Mouse (Mus musculus): ENCODE results near the gene Tmc8.

DNA sequence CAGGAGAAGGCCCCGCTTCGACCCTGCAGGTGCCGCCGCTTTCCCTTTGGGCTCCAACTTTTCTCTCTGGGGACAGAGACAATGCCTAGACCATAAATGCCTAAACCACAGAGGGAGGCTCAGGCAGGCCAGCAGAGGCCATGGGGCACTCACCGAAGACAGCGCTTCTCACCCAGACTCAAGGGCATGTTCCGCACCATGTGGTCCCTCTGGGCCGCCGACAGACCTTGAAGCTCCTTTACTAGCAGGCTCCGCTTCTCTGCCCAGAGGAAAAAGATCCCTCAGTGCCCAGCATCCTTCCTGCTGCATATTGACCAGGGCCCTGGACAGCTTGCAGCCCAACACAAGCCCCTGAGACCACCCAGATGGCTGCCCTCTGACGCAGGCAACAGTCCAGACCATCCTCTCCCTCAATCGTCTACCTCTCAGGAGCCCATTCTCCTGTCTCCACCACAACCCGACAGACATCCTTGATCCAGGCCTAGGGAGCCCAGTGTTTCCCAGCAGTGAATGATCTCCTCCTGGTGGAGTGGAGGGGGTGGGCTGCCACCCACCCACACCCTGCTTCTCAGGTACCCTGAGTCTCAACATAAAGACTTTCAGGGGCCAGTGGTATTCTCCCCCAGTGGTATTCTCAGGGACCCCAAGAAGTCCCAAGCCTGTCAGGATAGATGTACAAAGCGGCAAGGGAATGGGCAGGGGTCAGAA, 5.6 kb upstream of the Tmc8 start:
- no peak for TF ChIP-seq POLR2A (IDR thresholded peaks at IDR 0.05; ENCODE audit: borderline replicate concordance, insufficient read depth, low read length)
- TF ChIP-seq CTCF (IDR thresholded peaks at IDR 0.05; ENCODE audit: borderline replicate concordance, insufficient read depth, low read depth, low read length), result no peak

Data from cerebellum, adult 2 months (tissue).